Mouse (Mus musculus) brain, embryonic 14.5 days (tissue): ENCODE measurements at regions not wholly inside any gene's neighbourhood (a gene's known extent, or its start where the extent isn't known, plus 50 kb on each side); places are given as distances from the start of the nearest gene placed in this dataset.

ENCODE experiments used
- CTCF ChIP-seq: fragments of 200-500 bp; IDR thresholded peaks from 2 replicates; pipeline ENCODE4 v1.5.1; 2012; ENCODE audit warnings: inconsistent platforms, mild to moderate bottlenecking, moderate library complexity, borderline replicate concordance; ENCODE audit not compliant: insufficient read depth, insufficient read length; ENCODE audit errors: extremely low read depth
- POLR2A ChIP-seq: fragments of 200-500 bp; IDR thresholded peaks from 2 replicates; pipeline ENCODE4 v1.6.1; 2012; ENCODE audit warnings: mild to moderate bottlenecking, inconsistent platforms, borderline replicate concordance; ENCODE audit not compliant: poor library complexity, insufficient read depth, insufficient read length, severe bottlenecking; ENCODE audit errors: extremely low read depth

DNA sequence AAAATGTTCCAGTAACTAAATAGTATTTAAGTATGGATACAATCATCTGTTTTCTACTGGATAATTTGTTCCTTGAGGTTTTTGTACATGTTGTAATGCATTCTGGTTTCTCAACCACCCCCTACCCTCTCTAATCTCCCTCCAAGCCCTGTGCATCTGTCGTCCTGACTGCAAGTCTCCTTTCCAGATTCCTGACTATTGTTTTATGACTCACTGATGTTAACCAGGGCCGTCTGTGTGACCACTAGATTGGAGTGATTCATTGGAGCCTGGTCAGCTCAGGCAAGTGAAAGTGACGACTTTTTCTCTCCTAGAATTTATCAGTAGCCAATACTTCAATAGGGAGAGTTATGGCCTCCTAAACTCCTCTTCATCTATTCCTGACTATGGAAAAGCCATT lies 442.5 kb downstream of the Grb14 start:
- TF ChIP-seq POLR2A (no peak), CTCF (no peak)
